Mouse (Mus musculus): ENCODE data around the gene Vmn1r52. TPM values are rescaled to one million over a fixed set of nuclear protein-coding genes. Genes with fewer than 3 reads are reported as not detected.
"Not testable (repeated sequence)": the region's sequence is repeated elsewhere in the genome, so short reads cannot be mapped to it uniquely, and the experiment has no call there.

The Vmn1r52 gene
- polyA plus RNA-seq (2015; fragmentation: Nextera tagmentation; extraction: Ambion mirVana), result not detected in 2 replicates

DNA sequence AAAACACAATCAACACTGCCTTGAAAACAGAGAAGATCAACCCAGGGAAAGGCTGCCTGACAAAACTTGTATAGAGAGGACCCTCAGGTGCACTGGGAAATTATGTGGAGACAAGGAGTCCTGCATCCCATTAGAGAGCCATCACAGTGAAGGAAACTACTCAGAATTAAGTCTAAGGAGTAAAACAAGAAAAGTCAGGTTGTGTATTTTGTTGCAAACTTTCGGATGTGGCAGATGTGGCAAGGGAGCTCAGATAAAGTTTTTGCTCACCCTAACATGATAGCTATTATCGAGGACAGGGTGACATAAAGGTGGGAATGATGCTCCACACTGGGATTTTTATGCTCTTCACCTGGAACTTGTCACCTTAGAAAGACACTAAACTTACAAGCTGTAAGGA, at the start of gene Vmn1r52:
Gene Vmn1r52 (plus strand): TSS at position 301 of the 400 bp plus-strand sequence.
- DNase-seq (no peak), ATAC-seq (no peak)
- no peaks in the 10 kb centered on the region; the same call in 1 of the 2 replicates for H3K9me3 ChIP-seq (ENCODE audit: low read length)
- H3K27ac ChIP-seq (ENCODE audit: low read depth), result no peak within 1 kb of the TSS
- 62% methylated on average over 2 of the region's 2 CpGs for WGBS (ENCODE audit: insufficient replicate concordance)
- H3K4me2 ChIP-seq (ENCODE audit: low read depth, low read length), result no peak within 1 kb of the TSS
- no peaks in the 10 kb centered on the region for H3K4me1 ChIP-seq (ENCODE audit: insufficient read depth)
- TF ChIP-seq CTCF (IDR thresholded peaks at IDR 0.05; ENCODE audit: low read depth) (no peak), EP300 (IDR thresholded peaks at IDR 0.05; ENCODE audit: low read depth) (no peak)
- H3K27me3 ChIP-seq (ENCODE audit: insufficient read depth, low read length), result no peaks in the 10 kb centered on the region
- no peaks in the 10 kb centered on the region for H3K36me3 ChIP-seq (replicated peaks; ENCODE audit: insufficient read depth, low read length)
- no peak within 1 kb of the TSS for H3K4me3 ChIP-seq (ENCODE audit: low read depth, low read length)
- H3K9ac ChIP-seq (replicated peaks), result no peak within 1 kb of the TSS

GRCm38 (mm10) chr6:90160139-90160538, 14.5 kb upstream of the Vmn1r52 start:
- WGBS (ENCODE audit: insufficient replicate concordance), result 73% methylated on average over 3 of the region's 3 CpGs
- no peak overlapping the region for H3K27ac ChIP-seq (ENCODE audit: low read depth)
- ATAC-seq (no peak), DNase-seq (no peak)
- no peak overlapping the region for H3K4me2 ChIP-seq (ENCODE audit: low read depth, low read length)
- TF ChIP-seq EP300 (IDR thresholded peaks at IDR 0.05; ENCODE audit: low read depth), result no peak
- TF ChIP-seq CTCF (IDR thresholded peaks at IDR 0.05; ENCODE audit: low read depth), result no peak
- H3K4me3 ChIP-seq (ENCODE audit: low read depth, low read length), result no peak overlapping the region
- H3K36me3 ChIP-seq (replicated peaks; ENCODE audit: insufficient read depth, low read length), result no peaks in the 10 kb centered on the region
- no peaks in the 10 kb centered on the region for H3K27me3 ChIP-seq (ENCODE audit: insufficient read depth, low read length)
- no peaks in the 10 kb centered on the region for H3K9me3 ChIP-seq (ENCODE audit: low read length)
- H3K4me1 ChIP-seq (ENCODE audit: insufficient read depth), result no peaks in the 10 kb centered on the region
- H3K9ac ChIP-seq (replicated peaks), result no peak overlapping the region

DNA sequence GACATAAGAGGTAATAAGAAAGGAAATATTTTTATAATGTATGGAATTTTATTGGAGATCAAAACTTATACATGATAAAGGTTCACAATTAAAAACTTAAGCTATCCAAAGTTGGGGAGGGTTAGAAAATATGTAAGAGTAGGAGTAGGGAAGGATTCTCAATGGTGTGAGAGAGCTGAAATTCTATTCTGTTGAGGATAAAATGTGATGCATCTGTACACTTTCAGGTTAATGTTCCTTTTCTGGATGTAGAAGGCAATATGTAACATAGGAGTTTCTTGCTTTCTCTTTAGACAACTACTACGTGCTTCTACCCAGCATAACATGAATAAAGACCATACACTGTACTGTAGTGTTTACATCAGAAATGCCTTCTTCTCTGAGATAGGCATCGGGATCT, 27.9 kb downstream of the Vmn1r52 start, which contains the start of gene V1ra8:
Gene V1ra8 (plus strand): TSS at position 301 of the 400 bp plus-strand sequence.
- not testable (repeated sequence) for H3K4me2 ChIP-seq (ENCODE audit: low read depth, low read length); H3K4me1 ChIP-seq (ENCODE audit: insufficient read depth); H3K36me3 ChIP-seq (replicated peaks; ENCODE audit: insufficient read depth, low read length); H3K4me3 ChIP-seq (ENCODE audit: low read depth, low read length); H3K9me3 ChIP-seq (ENCODE audit: low read length); DNase-seq; H3K27me3 ChIP-seq (ENCODE audit: insufficient read depth, low read length); H3K9ac ChIP-seq (replicated peaks); ATAC-seq; H3K27ac ChIP-seq (ENCODE audit: low read depth)
- 49% methylated on average over 2 of the region's 2 CpGs for WGBS (ENCODE audit: insufficient replicate concordance)

GRCm38 (mm10) chr6:90224338-90224737, 49.7 kb downstream of the Vmn1r52 start, which contains the start of gene Vmn1r53:
Gene Vmn1r53 (minus strand): TSS chr6:90224438.
- Histone ChIP-seq H3K4me1 (ENCODE audit: insufficient read depth) (no peaks in the 10 kb centered on the region), H3K27ac (ENCODE audit: low read depth) (no peak within 1 kb of the TSS), H3K36me3 (replicated peaks; ENCODE audit: insufficient read depth, low read length) (no peaks in the 10 kb centered on the region), H3K9me3 (ENCODE audit: low read length) (no peaks in the 10 kb centered on the region), H3K27me3 (ENCODE audit: insufficient read depth, low read length) (no peaks in the 10 kb centered on the region), H3K9ac (replicated peaks) (no peak within 1 kb of the TSS), H3K4me2 (ENCODE audit: low read depth, low read length) (no peak within 1 kb of the TSS), H3K4me3 (ENCODE audit: low read depth, low read length) (no peak within 1 kb of the TSS)
- ATAC-seq (no peak), DNase-seq (no peak)
- WGBS (ENCODE audit: insufficient replicate concordance), result 79% methylated on average over 1 of the region's 1 CpGs
- TF ChIP-seq EP300 (IDR thresholded peaks at IDR 0.05; ENCODE audit: low read depth), result no peak
- no peak for TF ChIP-seq CTCF (IDR thresholded peaks at IDR 0.05; ENCODE audit: low read depth)

Other genes starting within 250 kb of the Vmn1r52 start
- not detected in 2 replicates for gene Vmn1r45, start 234.2 kb upstream of the Vmn1r52 start, polyA plus RNA-seq (2015; fragmentation: Nextera tagmentation; extraction: Ambion mirVana)
- not detected in 2 replicates for gene Vmn1r46, start 205.5 kb upstream of the Vmn1r52 start, polyA plus RNA-seq (2015; fragmentation: Nextera tagmentation; extraction: Ambion mirVana)
- gene Vmn1r47, start 158.7 kb upstream of the Vmn1r52 start, polyA plus RNA-seq (2015; fragmentation: Nextera tagmentation; extraction: Ambion mirVana), result not detected in 2 replicates
- gene Vmn1r48, start 138.0 kb upstream of the Vmn1r52 start, polyA plus RNA-seq (2015; fragmentation: Nextera tagmentation; extraction: Ambion mirVana), result not detected in 2 replicates
- gene Vmn1r49, start 96.3 kb upstream of the Vmn1r52 start, polyA plus RNA-seq (2015; fragmentation: Nextera tagmentation; extraction: Ambion mirVana), result not detected in 2 replicates
- gene Vmn1r50, start 73.4 kb upstream of the Vmn1r52 start, polyA plus RNA-seq (2015; fragmentation: Nextera tagmentation; extraction: Ambion mirVana), result not detected in 2 replicates
- gene Vmn1r51, start 52.2 kb upstream of the Vmn1r52 start, polyA plus RNA-seq (2015; fragmentation: Nextera tagmentation; extraction: Ambion mirVana), result not detected in 2 replicates
- gene V1ra8, start 28.0 kb downstream of the Vmn1r52 start, polyA plus RNA-seq (2015; fragmentation: Nextera tagmentation; extraction: Ambion mirVana), result not detected in 2 replicates
- not detected in 2 replicates for gene Vmn1r53, start 49.6 kb downstream of the Vmn1r52 start, polyA plus RNA-seq (2015; fragmentation: Nextera tagmentation; extraction: Ambion mirVana)
- not detected in 2 replicates for gene Vmn1r54, start 71.5 kb downstream of the Vmn1r52 start, polyA plus RNA-seq (2015; fragmentation: Nextera tagmentation; extraction: Ambion mirVana)
- gene BC048671, start 126.4 kb downstream of the Vmn1r52 start, polyA plus RNA-seq (2015; fragmentation: Nextera tagmentation; extraction: Ambion mirVana), result not detected in 2 replicates
- 10.3 and 14.0 TPM in 2 replicates for gene Chst13, start 150.4 kb downstream of the Vmn1r52 start, polyA plus RNA-seq (2015; fragmentation: Nextera tagmentation; extraction: Ambion mirVana)
- 48.6 and 51.0 TPM in 2 replicates for gene Uroc1, start 158.5 kb downstream of the Vmn1r52 start, polyA plus RNA-seq (2015; fragmentation: Nextera tagmentation; extraction: Ambion mirVana)
- gene Zxdc, start 194.7 kb downstream of the Vmn1r52 start, polyA plus RNA-seq (2015; fragmentation: Nextera tagmentation; extraction: Ambion mirVana), result 2.1 and 2.8 TPM in 2 replicates